Mouse (Mus musculus): ENCODE data around the gene Tspan15.

GRCm38 (mm10) chr10:62211310-62211709 lies 19.7 kb downstream of the Tspan15 start:
- TF ChIP-seq CTCF (conservative IDR thresholded peaks at IDR 0.05; ENCODE audit: insufficient read depth, insufficient read length, low read depth, low read length) (no peak), POLR2A (IDR thresholded peaks at IDR 0.05; ENCODE audit: low read depth, low read length) (no peak)

Data from kidney, adult 2 months (tissue).